Comparison of ENCODE assay signal across 10 mouse cellular contexts in the genomic region with DNA sequence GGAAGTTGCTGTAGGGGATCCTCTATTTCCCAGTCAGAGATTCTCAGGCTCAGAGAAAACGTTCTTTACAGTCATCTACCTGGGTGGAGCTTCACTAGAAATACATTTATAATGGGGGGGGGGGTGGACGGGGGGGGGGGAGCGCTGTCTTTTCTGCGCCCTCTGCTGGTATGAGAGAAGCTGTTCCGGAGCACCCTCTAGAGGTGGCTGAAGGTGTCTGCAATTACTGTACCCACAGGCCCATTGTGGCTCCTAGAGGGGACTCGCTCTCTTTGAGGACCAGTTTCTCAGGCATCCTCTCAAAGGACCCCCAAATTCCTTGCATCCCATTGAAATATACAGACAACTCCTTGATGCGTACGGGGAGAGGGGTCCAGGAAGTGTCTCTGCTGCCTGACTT. TPM values are rescaled to one million over a fixed set of nuclear protein-coding genes. Genes with fewer than 3 reads are reported as not detected.
A peak's percentile ranks its signal among the peaks of the same experiment; 100 is the strongest.
DNase-seq lines count a peak whose midpoint lies in the region; ATAC-seq and TF ChIP-seq lines count a peak whose summit lies in the region.
"Had no signal": no experiment of that assay in that cellular context is flagged by ENCODE, and none has a peak within 500 bp of the region (broad histone marks: within the 10 kb centered on the region; RNA-seq: fewer than 3 reads in every experiment).

No protein-coding gene starts in this region.

- peak; percentile 37 for DNase-seq in embryo, embryonic 10 days (ENCODE audit: low spot score)
- DNase-seq in embryo, embryonic 9.5 days (ENCODE audit: extremely low spot score) = no peak
- peak; percentile 86 for DNase-seq in midbrain, embryonic 11.5 days (ENCODE audit: low spot score, missing footprints)
- peak; percentile 63 for DNase-seq in adrenal gland, postnatal 10 days
- DNase-seq in heart, postnatal 10 days = peak; percentile 54 to 75
- peak; percentile 65 for DNase-seq in lung, postnatal 0 days (ENCODE audit: low spot score)
- DNase-seq in stomach, postnatal 0 days (ENCODE audit: low spot score) = peak; percentile 54

- H3K4me3 ChIP-seq in midbrain, embryonic 11.5 days (ENCODE audit: low read depth, low read length) = no peak overlapping the region
- H3K4me3 ChIP-seq in midbrain, embryonic 13.5 days (replicated peaks) = no peak overlapping the region
- H3K4me3 ChIP-seq in lung, postnatal 0 days (ENCODE audit: low read depth, low read length) = no peak overlapping the region
- H3K4me3 ChIP-seq in stomach, postnatal 0 days (ENCODE audit: low read depth, low read length) = no peak overlapping the region

- no peak overlapping the region for H3K9ac ChIP-seq in midbrain, embryonic 11.5 days (ENCODE audit: low read length)
- H3K9ac ChIP-seq in midbrain, embryonic 13.5 days (replicated peaks) = no peak overlapping the region
- no peak overlapping the region for H3K9ac ChIP-seq in lung, postnatal 0 days (replicated peaks; ENCODE audit: low read depth)
- H3K9ac ChIP-seq in stomach, postnatal 0 days (ENCODE audit: low read length) = no peak overlapping the region

- no peaks in the 10 kb centered on the region for H3K4me1 ChIP-seq in midbrain, embryonic 11.5 days (ENCODE audit: control insufficient read depth, insufficient read depth, low read length)
- no peaks in the 10 kb centered on the region for H3K4me1 ChIP-seq in midbrain, embryonic 13.5 days (replicated peaks)
- H3K4me1 ChIP-seq in lung, postnatal 0 days (ENCODE audit: insufficient read depth, low read depth, low read length) = no peaks in the 10 kb centered on the region
- no peaks in the 10 kb centered on the region for H3K4me1 ChIP-seq in stomach, postnatal 0 days (replicated peaks; ENCODE audit: control insufficient read depth, insufficient read depth)

- no peaks in the 10 kb centered on the region; the same call in 1 of the 2 replicates for H3K27me3 ChIP-seq in midbrain, embryonic 11.5 days (ENCODE audit: control insufficient read depth, insufficient read depth, low read length)
- no peaks in the 10 kb centered on the region for H3K27me3 ChIP-seq in midbrain, embryonic 13.5 days
- H3K27me3 ChIP-seq in lung, postnatal 0 days (replicated peaks; ENCODE audit: insufficient read depth, low read length) = no peaks in the 10 kb centered on the region
- no peaks in the 10 kb centered on the region for H3K27me3 ChIP-seq in stomach, postnatal 0 days (ENCODE audit: control insufficient read depth, insufficient read depth, low read length)

- H3K4me2 ChIP-seq in midbrain, embryonic 11.5 days = no peak overlapping the region
- H3K4me2 ChIP-seq in midbrain, embryonic 13.5 days (replicated peaks) = no peak overlapping the region
- H3K4me2 ChIP-seq in lung, postnatal 0 days (replicated peaks; ENCODE audit: low read depth, low read length) = no peak overlapping the region
- no peak overlapping the region for H3K4me2 ChIP-seq in stomach, postnatal 0 days (replicated peaks; ENCODE audit: low read depth)

- peak; percentile 80 for TF ChIP-seq CTCF in lung, postnatal 0 days (IDR thresholded peaks at IDR 0.05)
- peak; percentile 76 for TF ChIP-seq CTCF in stomach, postnatal 0 days (IDR thresholded peaks at IDR 0.05; ENCODE audit: low read depth)

- no peaks in the 10 kb centered on the region for H3K9me3 ChIP-seq in midbrain, embryonic 11.5 days (ENCODE audit: control insufficient read depth, low read length)
- H3K9me3 ChIP-seq in midbrain, embryonic 13.5 days = no peaks in the 10 kb centered on the region
- no peaks in the 10 kb centered on the region for H3K9me3 ChIP-seq in lung, postnatal 0 days (ENCODE audit: low read length)
- H3K9me3 ChIP-seq in stomach, postnatal 0 days (ENCODE audit: control insufficient read depth, low read length) = no peaks in the 10 kb centered on the region

- 24% methylated on average over 7 of the region's 8 CpGs for WGBS in midbrain, embryonic 11.5 days
- WGBS in midbrain, embryonic 13.5 days = 28% methylated on average over 8 of the region's 8 CpGs
- 20% methylated on average over 7 of the region's 8 CpGs for WGBS in lung, postnatal 0 days
- 44% methylated on average over 5 of the region's 8 CpGs for WGBS in stomach, postnatal 0 days

- intact Hi-C loops in heart, postnatal 10 days (cut with DNase I) = loop anchor here (5.0 kb wide), 1 partner anchor 79 kb away; no protein-coding TSS in a partner anchor

- no peaks in the 10 kb centered on the region for H3K36me3 ChIP-seq in midbrain, embryonic 11.5 days (ENCODE audit: control insufficient read depth, insufficient read depth, low read length)
- no peaks in the 10 kb centered on the region for H3K36me3 ChIP-seq in midbrain, embryonic 13.5 days
- H3K36me3 ChIP-seq in lung, postnatal 0 days (ENCODE audit: insufficient read depth, low read length) = no peaks in the 10 kb centered on the region
- H3K36me3 ChIP-seq in stomach, postnatal 0 days (ENCODE audit: control insufficient read depth, insufficient read depth, low read length) = no peaks in the 10 kb centered on the region
- H3K36me3 ChIP-seq: G1E had no signal

- no peak for ATAC-seq in midbrain, embryonic 11.5 days (ENCODE audit: low FRiP score)
- ATAC-seq in midbrain, embryonic 13.5 days = no peak
- ATAC-seq in lung, postnatal 0 days = peak; percentile 35; the same call in 1 of the 2 replicates
- 0 out of 2 replicates have a peak, but pooled peaks have one; percentile 54 for ATAC-seq in stomach, postnatal 0 days (ENCODE audit: low FRiP score, low TSS enrichment)

- no peak overlapping the region for H3K27ac ChIP-seq in midbrain, embryonic 11.5 days (ENCODE audit: low read depth, low read length)
- no peak overlapping the region for H3K27ac ChIP-seq in midbrain, embryonic 13.5 days
- H3K27ac ChIP-seq in lung, postnatal 0 days (ENCODE audit: low read length) = no peak overlapping the region
- H3K27ac ChIP-seq in stomach, postnatal 0 days (replicated peaks) = no peak overlapping the region
- H3K27ac ChIP-seq: macrophage had no signal

- no peak for TF ChIP-seq EP300 in lung, postnatal 0 days (IDR thresholded peaks at IDR 0.05)
- no peak for TF ChIP-seq EP300 in stomach, postnatal 0 days (optimal IDR thresholded peaks at IDR 0.05)

RNA-seq across cellular contexts. Expression of gene Myh3, which starts 23.6 kb away (rescaled TPM):
- polyA plus RNA-seq in midbrain, embryonic 11.5 days (2014; fragmentation: Nextera tagmentation; extraction: Ambion mirVana) = 0.51 and 0.54 TPM in 2 replicates
- 0.35 and 0.39 TPM in 2 replicates for polyA plus RNA-seq in midbrain, embryonic 13.5 days (2015; fragmentation: Nextera tagmentation; extraction: Ambion mirVana)
- 1 to 10 TPM; 2.6 to 3.5 TPM for total RNA-seq in adrenal gland, postnatal 10 days (2021)
- total RNA-seq in heart, postnatal 10 days (2021) = under 1 TPM in 1 of 2 experiments, not detected in 1; 0.05 TPM
- polyA plus RNA-seq in lung, postnatal 0 days (2015; fragmentation: Nextera tagmentation; extraction: Ambion mirVana) = 0.07 and 0.12 TPM in 2 replicates
- polyA plus RNA-seq in stomach, postnatal 0 days (2015; fragmentation: Nextera tagmentation; extraction: Ambion mirVana) = 0.91 and 1.5 TPM in 2 replicates
- total RNA-seq: G1E had no signal
- polyA plus RNA-seq: G1E had no signal

RNA-seq across cellular contexts. Expression of gene Sco1, which starts 49.2 kb away (rescaled TPM):
- 18.7 and 19.0 TPM in 2 replicates for polyA plus RNA-seq in midbrain, embryonic 11.5 days (2014; fragmentation: Nextera tagmentation; extraction: Ambion mirVana)
- polyA plus RNA-seq in midbrain, embryonic 13.5 days (2015; fragmentation: Nextera tagmentation; extraction: Ambion mirVana) = 15.1 and 16.4 TPM in 2 replicates
- total RNA-seq in adrenal gland, postnatal 10 days (2021) = 10 to 100 TPM; 18.1 to 21.3 TPM
- total RNA-seq in heart, postnatal 10 days (2021) = 10 to 100 TPM; 17.8 to 19.2 TPM
- 9.3 and 9.7 TPM in 2 replicates for polyA plus RNA-seq in lung, postnatal 0 days (2015; fragmentation: Nextera tagmentation; extraction: Ambion mirVana)
- 14.5 and 15.2 TPM in 2 replicates for polyA plus RNA-seq in stomach, postnatal 0 days (2015; fragmentation: Nextera tagmentation; extraction: Ambion mirVana)

RNA-seq across cellular contexts. Expression of gene Adprm, which starts 49.3 kb away (rescaled TPM):
- 34.8 and 40.5 TPM in 2 replicates for polyA plus RNA-seq in midbrain, embryonic 11.5 days (2014; fragmentation: Nextera tagmentation; extraction: Ambion mirVana)
- polyA plus RNA-seq in midbrain, embryonic 13.5 days (2015; fragmentation: Nextera tagmentation; extraction: Ambion mirVana) = 37.0 and 38.5 TPM in 2 replicates
- total RNA-seq in adrenal gland, postnatal 10 days (2021) = 10 to 100 TPM; 23.2 to 24.3 TPM
- total RNA-seq in heart, postnatal 10 days (2021) = 10 to 100 TPM; 14.5 to 15.8 TPM
- 29.3 and 36.4 TPM in 2 replicates for polyA plus RNA-seq in lung, postnatal 0 days (2015; fragmentation: Nextera tagmentation; extraction: Ambion mirVana)
- polyA plus RNA-seq in stomach, postnatal 0 days (2015; fragmentation: Nextera tagmentation; extraction: Ambion mirVana) = 17.3 and 17.4 TPM in 2 replicates

Comparison
In these comparisons a context has a peak if more than half of its experiments do, and no peak if none do; other contexts are left out.
1. ATAC-seq: peak in lung, postnatal 0 days (single experiment) and stomach, postnatal 0 days (single experiment); none in midbrain, embryonic 11.5 days (single experiment) and midbrain, embryonic 13.5 days (single experiment).